Comparison of ENCODE assay signal across 27 mouse cellular contexts in genomic region chr13:98795511-98795910, GRCm38 (mm10).
"Had no signal": no experiment of that assay in that cellular context is flagged by ENCODE, and none has a peak within 500 bp of the region (broad histone marks: within the 10 kb centered on the region; RNA-seq: fewer than 3 reads in every experiment).

No protein-coding gene starts in this region.

- H3K27me3 ChIP-seq: embryonic facial prominence, embryonic 12.5 days; embryonic facial prominence, embryonic 13.5 days; embryonic facial prominence, embryonic 15.5 days; forebrain, embryonic 12.5 days; forebrain, embryonic 13.5 days; forebrain, embryonic 15.5 days had no signal

- H3K27ac ChIP-seq: embryonic facial prominence, embryonic 10.5 days; embryonic facial prominence, embryonic 12.5 days; embryonic facial prominence, embryonic 13.5 days; embryonic facial prominence, embryonic 15.5 days; forebrain, embryonic 10.5 days; forebrain, embryonic 12.5 days; forebrain, embryonic 13.5 days; forebrain, embryonic 15.5 days; gastrocnemius, adult 2 months; heart, adult 2 months had no signal

- H3K9ac ChIP-seq: embryonic facial prominence, embryonic 12.5 days; embryonic facial prominence, embryonic 13.5 days; embryonic facial prominence, embryonic 15.5 days; forebrain, embryonic 12.5 days; forebrain, embryonic 13.5 days; forebrain, embryonic 15.5 days; forebrain, postnatal 0 days had no signal

- ATAC-seq: forebrain, embryonic 13.5 days; forebrain, embryonic 14.5 days; forebrain, embryonic 15.5 days; forebrain, embryonic 16.5 days; forebrain, postnatal 0 days had no signal

- H3K4me1 ChIP-seq: embryonic facial prominence, embryonic 10.5 days; embryonic facial prominence, embryonic 12.5 days; embryonic facial prominence, embryonic 13.5 days; embryonic facial prominence, embryonic 15.5 days; forebrain, embryonic 10.5 days; forebrain, embryonic 12.5 days; forebrain, embryonic 13.5 days; forebrain, embryonic 15.5 days had no signal

- H3K9me3 ChIP-seq: forebrain, embryonic 12.5 days had no signal

- H3K4me3 ChIP-seq: embryonic facial prominence, embryonic 10.5 days; embryonic facial prominence, embryonic 12.5 days; embryonic facial prominence, embryonic 13.5 days; embryonic facial prominence, embryonic 15.5 days; erythroblast, embryonic 14.5 days; forebrain, embryonic 10.5 days; forebrain, embryonic 12.5 days; forebrain, embryonic 13.5 days; forebrain, embryonic 15.5 days; gastrocnemius, adult 2 months; heart, adult 2 months had no signal

- DNase-seq: cerebellum, adult 2 months; cerebellum, adult 8-10 months; cerebellum, adult 9-10 months; cerebellum, adult 9-11 months; cerebellum, postnatal 10 days; cerebellum, postnatal 14 days; cerebellum, postnatal 25 days; cerebellum, postnatal 36 days; embryo, embryonic 11 days; forebrain, postnatal 0 days; gastrocnemius, adult 2 months; gastrocnemius, postnatal 10 days; gastrocnemius, postnatal 14 days; gastrocnemius, postnatal 25 days; gastrocnemius, postnatal 36 days; heart, adult 2 months had no signal

- H3K4me2 ChIP-seq: embryonic facial prominence, embryonic 12.5 days; embryonic facial prominence, embryonic 13.5 days; embryonic facial prominence, embryonic 15.5 days; forebrain, embryonic 12.5 days; forebrain, embryonic 13.5 days; forebrain, embryonic 15.5 days had no signal
